Mouse (Mus musculus): ENCODE results near the gene Sap18. TPM values are rescaled to one million over a fixed set of nuclear protein-coding genes. Genes with fewer than 3 reads are reported as not detected.

The Sap18 gene
- polyA plus RNA-seq, 1 experiment from 2014 or later: 28.3 TPM

- no peak for ATAC-seq (ENCODE audit: insufficient read depth)
- WGBS: 58% methylated on average over 10 of the region's 10 CpGs
- no peak overlapping the region; the same call in 1 of the 2 replicates for H3K27ac ChIP-seq (ENCODE audit: low read depth)
Measured at GRCm38 (mm10) chr14:57760447-57761412, 37.2 kb upstream of the Sap18 start.

DNA sequence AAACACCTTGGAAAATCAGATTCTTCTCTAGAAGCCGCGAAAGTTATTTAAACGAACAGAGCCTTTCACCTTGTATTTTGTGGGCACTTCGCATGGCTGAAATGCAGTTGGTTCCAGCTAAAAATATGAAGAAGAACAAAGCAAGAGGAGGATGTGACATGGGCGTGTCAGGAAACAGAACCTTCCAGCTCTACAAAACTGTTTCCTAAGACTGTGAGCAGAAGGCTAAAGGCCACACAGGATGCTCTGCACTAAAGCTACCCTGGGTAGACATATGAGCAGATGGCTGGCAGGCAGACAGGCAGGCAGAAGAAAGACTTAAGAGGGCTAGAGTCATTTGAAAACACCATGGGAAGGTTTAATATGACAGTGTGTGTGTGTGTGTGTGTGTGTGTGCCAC is 28.9 kb upstream of the Sap18 start:
- Histone ChIP-seq H3K9me3 (ENCODE audit: low read depth, low read length) (no peaks in the 10 kb centered on the region), H3K4me2 (no peak overlapping the region), H3K9ac (no peak overlapping the region), H3K36me3 (ENCODE audit: insufficient read depth) (no peaks in the 10 kb centered on the region), H3K4me3 (ENCODE audit: low read depth, low read length) (no peak overlapping the region), H3K4me1 (ENCODE audit: insufficient read depth) (no peaks in the 10 kb centered on the region), H3K27me3 (ENCODE audit: insufficient read depth, low read length) (no peaks in the 10 kb centered on the region), H3K27ac (ENCODE audit: low read depth) (no peak overlapping the region)
- TF ChIP-seq CTCF (IDR thresholded peaks at IDR 0.05; ENCODE audit: low read depth): no peak
- WGBS: 90% methylated on average over 5 of the region's 5 CpGs
- DNase-seq (peak; percentile 6), ATAC-seq (ENCODE audit: insufficient read depth) (no peak)

More at GRCm38 (mm10) chr14:57760447-57761412, 37.2 kb upstream of the Sap18 start:
- Histone ChIP-seq H3K9me3 (ENCODE audit: low read depth, low read length) (no peaks in the 10 kb centered on the region), H3K27me3 (ENCODE audit: insufficient read depth, low read length) (no peaks in the 10 kb centered on the region), H3K36me3 (ENCODE audit: insufficient read depth) (no peaks in the 10 kb centered on the region), H3K4me1 (ENCODE audit: insufficient read depth) (no peaks in the 10 kb centered on the region), H3K4me3 (ENCODE audit: low read depth, low read length) (no peak overlapping the region), H3K4me2 (no peak overlapping the region), H3K9ac (no peak overlapping the region)
- DNase-seq: peak; percentile 51
- no peak for TF ChIP-seq CTCF (IDR thresholded peaks at IDR 0.05; ENCODE audit: low read depth)

DNA sequence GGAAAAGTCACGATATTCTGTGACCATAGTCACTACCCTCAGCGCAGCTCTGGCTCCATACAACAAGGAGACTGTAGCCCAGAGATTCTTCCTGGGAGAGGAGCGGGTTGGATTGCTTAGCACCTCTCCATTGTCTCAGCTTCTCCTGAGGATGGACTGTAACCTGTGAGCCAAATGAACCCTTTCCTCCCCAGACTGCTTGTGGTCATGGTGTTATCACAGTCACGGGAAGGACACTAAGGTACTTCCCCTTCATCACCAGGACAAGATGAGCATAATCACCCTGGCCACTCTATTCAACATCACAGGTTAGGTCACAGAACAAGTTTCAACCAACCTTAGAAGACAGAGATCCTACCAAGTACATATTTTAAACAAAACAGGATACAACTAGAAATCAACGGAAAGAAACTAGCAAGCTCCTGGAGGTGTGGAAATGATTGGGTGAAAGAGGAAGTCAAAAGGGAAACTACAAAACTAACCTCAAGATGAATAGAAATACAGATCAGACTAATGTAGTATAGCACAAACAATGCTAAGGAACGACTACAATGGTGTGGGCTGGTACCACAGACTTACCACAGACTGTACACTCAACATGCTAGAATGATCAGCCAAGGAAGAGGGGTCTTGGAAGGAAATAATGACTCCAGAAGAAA is 25.7 kb upstream of the Sap18 start:
- DNase-seq (no peak), ATAC-seq (ENCODE audit: insufficient read depth) (no peak)
- WGBS: 76% methylated on average over 6 of the region's 6 CpGs
- no peaks in the 10 kb centered on the region for H3K27me3 ChIP-seq (ENCODE audit: insufficient read depth, low read length)
- no peaks in the 10 kb centered on the region for H3K9me3 ChIP-seq (ENCODE audit: low read depth, low read length)
- no peak overlapping the region for H3K27ac ChIP-seq (ENCODE audit: low read depth)
- H3K4me1 ChIP-seq (ENCODE audit: insufficient read depth): no peaks in the 10 kb centered on the region
- H3K36me3 ChIP-seq (ENCODE audit: insufficient read depth): no peaks in the 10 kb centered on the region
- no peak overlapping the region for H3K4me3 ChIP-seq (ENCODE audit: low read depth, low read length)
- TF ChIP-seq CTCF (IDR thresholded peaks at IDR 0.05; ENCODE audit: low read depth): no peak
- H3K4me2 ChIP-seq: no peak overlapping the region
- H3K9ac ChIP-seq: no peak overlapping the region

GRCm38 (mm10) chr14:57787406-57787805 is 10.6 kb upstream of the Sap18 start:
- TF ChIP-seq CTCF (IDR thresholded peaks at IDR 0.05; ENCODE audit: low read depth): no peak
- no peak overlapping the region for H3K4me2 ChIP-seq
- 47% methylated on average over 4 of the region's 4 CpGs for WGBS

DNA sequence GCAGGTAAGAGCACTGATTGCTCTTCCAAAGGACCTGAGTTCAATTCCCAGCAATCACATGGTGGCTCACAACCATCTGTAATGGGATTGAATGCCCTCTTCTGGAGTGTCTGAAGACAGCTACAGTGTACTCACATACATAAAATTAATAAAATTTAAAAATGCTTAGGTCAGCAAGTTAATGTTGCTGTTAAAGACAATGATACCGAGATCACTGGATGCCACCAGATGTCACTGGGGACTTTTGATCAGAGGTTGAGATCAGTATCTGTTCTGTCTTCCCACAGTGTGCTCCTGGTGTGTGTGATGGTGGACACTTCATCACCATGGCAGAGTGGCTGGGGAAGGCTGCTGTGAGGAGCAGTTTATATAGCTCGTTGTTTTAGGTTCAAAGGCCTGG is 8.7 kb upstream of the Sap18 start:
- ATAC-seq (ENCODE audit: insufficient read depth) (no peak), DNase-seq (no peak)
- WGBS: 53% methylated on average over 2 of the region's 2 CpGs

More at GRCm38 (mm10) chr14:57787406-57787805, 10.6 kb upstream of the Sap18 start:
- Histone ChIP-seq H3K4me1 (ENCODE audit: insufficient read depth) (no peaks in the 10 kb centered on the region), H3K9me3 (ENCODE audit: low read depth, low read length) (no peaks in the 10 kb centered on the region), H3K4me3 (ENCODE audit: low read depth, low read length) (no peak overlapping the region), H3K36me3 (ENCODE audit: insufficient read depth) (no peaks in the 10 kb centered on the region), H3K27me3 (ENCODE audit: insufficient read depth, low read length) (no peaks in the 10 kb centered on the region), H3K9ac (no peak overlapping the region), H3K27ac (ENCODE audit: low read depth) (no peak overlapping the region)
- peak; percentile 10 for DNase-seq
- no peak for ATAC-seq (ENCODE audit: insufficient read depth)

GRCm38 (mm10) chr14:57789759-57790158 is 8.2 kb upstream of the Sap18 start:
- Histone ChIP-seq H3K27ac (ENCODE audit: low read depth) (no peak overlapping the region), H3K4me3 (ENCODE audit: low read depth, low read length) (no peak overlapping the region), H3K4me1 (ENCODE audit: insufficient read depth) (no peaks in the 10 kb centered on the region), H3K27me3 (ENCODE audit: insufficient read depth, low read length) (no peaks in the 10 kb centered on the region), H3K9ac (no peak overlapping the region), H3K36me3 (ENCODE audit: insufficient read depth) (no peaks in the 10 kb centered on the region), H3K9me3 (ENCODE audit: low read depth, low read length) (no peaks in the 10 kb centered on the region), H3K4me2 (no peak overlapping the region)
- no peak for ATAC-seq (ENCODE audit: insufficient read depth)
- no peak for TF ChIP-seq CTCF (IDR thresholded peaks at IDR 0.05; ENCODE audit: low read depth)
- no peak for DNase-seq
- 84% methylated on average over 9 of the region's 9 CpGs for WGBS

More for the DNA sequence above, 8.7 kb upstream of the Sap18 start:
- Histone ChIP-seq H3K27me3 (ENCODE audit: insufficient read depth, low read length) (no peaks in the 10 kb centered on the region), H3K36me3 (ENCODE audit: insufficient read depth) (no peaks in the 10 kb centered on the region), H3K9ac (no peak overlapping the region), H3K4me2 (no peak overlapping the region), H3K4me1 (ENCODE audit: insufficient read depth) (no peaks in the 10 kb centered on the region), H3K4me3 (ENCODE audit: low read depth, low read length) (no peak overlapping the region), H3K9me3 (ENCODE audit: low read depth, low read length) (no peaks in the 10 kb centered on the region), H3K27ac (ENCODE audit: low read depth) (no peak overlapping the region)
- no peak for TF ChIP-seq CTCF (IDR thresholded peaks at IDR 0.05; ENCODE audit: low read depth)

- H3K4me1 ChIP-seq (ENCODE audit: insufficient read depth): no peaks in the 10 kb centered on the region
- H3K36me3 ChIP-seq (ENCODE audit: insufficient read depth): no peaks in the 10 kb centered on the region
- H3K9ac ChIP-seq: no peak overlapping the region
- no peak overlapping the region for H3K4me3 ChIP-seq (ENCODE audit: low read depth, low read length)
- DNase-seq (no peak), ATAC-seq (ENCODE audit: insufficient read depth) (no peak)
- no peak for TF ChIP-seq CTCF (IDR thresholded peaks at IDR 0.05; ENCODE audit: low read depth)
- H3K27me3 ChIP-seq (ENCODE audit: insufficient read depth, low read length): no peaks in the 10 kb centered on the region
- no peaks in the 10 kb centered on the region for H3K9me3 ChIP-seq (ENCODE audit: low read depth, low read length)
- no peak overlapping the region for H3K27ac ChIP-seq (ENCODE audit: low read depth)
- no peak overlapping the region for H3K4me2 ChIP-seq
- WGBS: 61% methylated on average over 4 of the region's 4 CpGs
Measured at GRCm38 (mm10) chr14:57791171-57791570, 6.8 kb upstream of the Sap18 start.

Data from lung, embryonic 14.5 days (tissue).